Mouse (Mus musculus) splenic B cell, adult 2 months (primary cell): Measurements from ENCODE around the gene Icam2.

Source experiments
- DNase-seq: peaks from one replicate; pipeline ENCODE4 v3.0.0-alpha.2; 2011; ENCODE audit warnings: low read depth, low spot score
- H3K27me3 ChIP-seq: 2 replicates; pipeline ENCODE4 v1.6.1; 2012; ENCODE audit warnings: mild to moderate bottlenecking, low read length, moderate library complexity, mixed read lengths; ENCODE audit not compliant: control insufficient read depth, poor library complexity, insufficient read depth, severe bottlenecking
- H3K36me3 ChIP-seq: 2 replicates; pipeline ENCODE4 v1.6.1; 2012; ENCODE audit warnings: mild to moderate bottlenecking, low read length, moderate library complexity, mixed read lengths; ENCODE audit not compliant: control insufficient read depth, poor library complexity, insufficient read depth, severe bottlenecking

The Icam2 gene

GRCm38 (mm10) chr11:106381011-106381410 is 6.9 kb downstream of the Icam2 start:
- DNase-seq: no peak
- no peaks in the 10 kb centered on the region for H3K27me3 ChIP-seq
- H3K36me3 ChIP-seq: peaks cover 37% of the 10 kb centered on the region

- H3K36me3 ChIP-seq: peaks cover 30% of the 10 kb centered on the region
- DNase-seq: no peak
- H3K27me3 ChIP-seq: no peaks in the 10 kb centered on the region
Observed at GRCm38 (mm10) chr11:106374979-106375378, 12.9 kb downstream of the Icam2 start.

GRCm38 (mm10) chr11:106374559-106374958 is 13.3 kb downstream of the Icam2 start:
- no peak for DNase-seq
- Histone ChIP-seq H3K27me3 (no peaks in the 10 kb centered on the region), H3K36me3 (peaks cover 27% of the 10 kb centered on the region)

- no peak for DNase-seq
- peaks cover 26% of the 10 kb centered on the region for H3K36me3 ChIP-seq
- no peaks in the 10 kb centered on the region for H3K27me3 ChIP-seq
Observed at GRCm38 (mm10) chr11:106373998-106374397, 13.9 kb downstream of the Icam2 start.

GRCm38 (mm10) chr11:106366316-106366715 is 21.6 kb downstream of the Icam2 start:
- DNase-seq: peak; percentile 84
- H3K27me3 ChIP-seq: no peaks in the 10 kb centered on the region
- H3K36me3 ChIP-seq: no peaks in the 10 kb centered on the region

GRCm38 (mm10) chr11:106365366-106365765 is 22.5 kb downstream of the Icam2 start, which contains the start of gene Prr29:
Gene Prr29 (plus strand): TSS chr11:106365472.
- Histone ChIP-seq H3K27me3 (no peaks in the 10 kb centered on the region), H3K36me3 (no peaks in the 10 kb centered on the region)
- DNase-seq: no peak

GRCm38 (mm10) chr11:106364712-106365111 is 23.2 kb downstream of the Icam2 start:
- no peaks in the 10 kb centered on the region for H3K27me3 ChIP-seq
- no peak for DNase-seq
- H3K36me3 ChIP-seq: no peaks in the 10 kb centered on the region

GRCm38 (mm10) chr11:106359350-106359749 is 28.5 kb downstream of the Icam2 start:
- Histone ChIP-seq H3K36me3 (no peaks in the 10 kb centered on the region), H3K27me3 (no peaks in the 10 kb centered on the region)
- peak; percentile 73 for DNase-seq

- no peaks in the 10 kb centered on the region for H3K36me3 ChIP-seq
- peak; percentile 25 for DNase-seq
- H3K27me3 ChIP-seq: no peaks in the 10 kb centered on the region
Observed at GRCm38 (mm10) chr11:106355382-106356128, 32.3 kb downstream of the Icam2 start.

GRCm38 (mm10) chr11:106354181-106354580 is 33.7 kb downstream of the Icam2 start:
- DNase-seq: no peak
- no peaks in the 10 kb centered on the region for H3K27me3 ChIP-seq
- H3K36me3 ChIP-seq: no peaks in the 10 kb centered on the region

GRCm38 (mm10) chr11:106353188-106353587 is 34.7 kb downstream of the Icam2 start, which contains the start of gene Scn4a:
Gene Scn4a (minus strand): TSS chr11:106353288.
- no peak for DNase-seq
- no peaks in the 10 kb centered on the region for H3K36me3 ChIP-seq

GRCm38 (mm10) chr11:106351941-106352340 is 35.9 kb downstream of the Icam2 start:
- Histone ChIP-seq H3K36me3 (no peaks in the 10 kb centered on the region), H3K27me3 (no peaks in the 10 kb centered on the region)
- no peak for DNase-seq

More at GRCm38 (mm10) chr11:106353188-106353587, 34.7 kb downstream of the Icam2 start, which contains the start of gene Scn4a:
- H3K27me3 ChIP-seq: no peaks in the 10 kb centered on the region

GRCm38 (mm10) chr11:106351253-106351652 is 36.6 kb downstream of the Icam2 start:
- Histone ChIP-seq H3K36me3 (no peaks in the 10 kb centered on the region), H3K27me3 (no peaks in the 10 kb centered on the region)
- no peak for DNase-seq

GRCm38 (mm10) chr11:106350853-106351252 is 37.0 kb downstream of the Icam2 start:
- Histone ChIP-seq H3K36me3 (no peaks in the 10 kb centered on the region), H3K27me3 (no peaks in the 10 kb centered on the region)
- DNase-seq: no peak

GRCm38 (mm10) chr11:106349772-106350171 is 38.1 kb downstream of the Icam2 start:
- no peak for DNase-seq
- Histone ChIP-seq H3K36me3 (no peaks in the 10 kb centered on the region), H3K27me3 (no peaks in the 10 kb centered on the region)
